Mouse (Mus musculus) myocyte (in vitro differentiated cells): ENCODE results near the gene Stat6.

ENCODE experiments used
- E2F4 ChIP-seq: IDR thresholded peaks from one replicate; pipeline ENCODE4 v1.6.1; 2011; ENCODE audit warnings: mild to moderate bottlenecking, control low read depth, moderate library complexity; ENCODE audit not compliant: insufficient read depth
- MAX ChIP-seq: IDR thresholded peaks from one replicate; pipeline ENCODE4 v1.6.1; 2011; ENCODE audit warnings: low read depth, mild to moderate bottlenecking, control low read depth
- MYOG ChIP-seq, 3 experiments: IDR thresholded peaks; one replicate each; pipeline ENCODE4 v1.6.1; 2011; ENCODE audit warnings: control low read depth in 2 of 3, low read depth in 2 of 3, mild to moderate bottlenecking in 2 of 3; ENCODE audit not compliant: insufficient read length in 2 of 3, control insufficient read depth in 1 of 3, insufficient read depth in 1 of 3
- POLR2A ChIP-seq: IDR thresholded peaks from one replicate; pipeline ENCODE4 v1.6.1; 2011; ENCODE audit warnings: low read depth, mild to moderate bottlenecking, control low read depth, moderate library complexity; ENCODE audit not compliant: insufficient read length
- POLR2AphosphoS2 ChIP-seq: IDR thresholded peaks from one replicate; pipeline ENCODE4 v1.6.1; 2011; ENCODE audit warnings: low read depth, control low read depth; ENCODE audit not compliant: insufficient read length
- REST ChIP-seq: IDR thresholded peaks from one replicate; pipeline ENCODE4 v1.6.1; 2011; ENCODE audit warnings: mild to moderate bottlenecking, control low read depth, moderate library complexity; ENCODE audit not compliant: insufficient read depth, insufficient read length
- SRF ChIP-seq: IDR thresholded peaks from one replicate; pipeline ENCODE4 v1.6.1; 2011; ENCODE audit warnings: low read depth; ENCODE audit not compliant: control insufficient read depth, insufficient read length

DNA sequence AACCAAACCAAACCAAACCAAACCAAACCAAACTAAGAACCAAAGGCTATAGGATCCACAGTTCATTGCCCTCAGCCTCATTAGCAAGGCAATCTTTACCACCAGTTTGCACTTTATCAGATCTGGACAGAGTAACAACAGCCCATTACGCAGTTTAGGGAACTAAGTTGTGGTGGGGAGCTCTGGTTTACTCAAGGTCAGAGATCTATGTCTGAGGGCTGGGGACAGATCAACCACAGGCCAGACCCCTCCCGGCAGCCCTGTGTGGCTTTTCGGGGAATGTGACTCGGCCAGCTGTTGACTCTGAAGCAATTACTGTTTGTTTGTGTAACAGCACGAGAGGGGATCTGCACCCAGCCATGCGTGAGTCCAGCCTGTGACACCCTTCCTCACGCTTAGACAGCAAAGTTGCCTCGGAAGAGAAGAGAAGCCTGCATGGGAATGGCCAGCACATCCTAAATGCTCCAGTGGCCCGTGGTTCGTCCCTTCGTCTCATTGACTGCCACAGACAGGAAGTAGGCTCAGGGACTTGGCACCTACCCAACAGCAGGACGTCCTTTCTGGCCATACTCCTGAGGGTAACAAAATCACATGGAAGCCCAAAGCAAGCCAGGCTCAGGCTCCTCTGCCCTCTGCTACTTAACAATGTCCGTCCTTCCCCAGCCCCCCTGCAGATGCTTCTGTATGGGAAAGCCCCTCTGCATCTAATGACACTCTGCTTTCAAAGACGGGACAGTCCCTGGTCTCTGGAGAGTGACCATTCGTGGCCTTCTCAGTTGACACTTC, 38.1 kb upstream of the Stat6 start:
- TF ChIP-seq POLR2A: no peak
- TF ChIP-seq POLR2AphosphoS2: no peak
- TF ChIP-seq MYOG (IDR thresholded peaks at IDR 0.05; ENCODE audit: control insufficient read depth in 1 of 3, insufficient read depth in 1 of 3, insufficient read length in 2 of 3, low read depth in 2 of 3): peak in 2 of 3 experiments; percentile 28 to 84
- no peak for TF ChIP-seq REST
- no peak for TF ChIP-seq E2F4
- TF ChIP-seq SRF: peak; percentile 30
- TF ChIP-seq MAX: no peak
